Mouse (Mus musculus): ENCODE results near the gene Gm9936. TPM values are rescaled to one million over a fixed set of nuclear protein-coding genes. Genes with fewer than 3 reads are reported as not detected.
"Not testable (repeated sequence)": the region's sequence is repeated elsewhere in the genome, so short reads cannot be mapped to it uniquely, and the experiment has no call there.

Gene Gm9936
- polyA plus RNA-seq (2012; ENCODE audit: insufficient read depth, insufficient read length, missing spikeins), result not detected in 2 replicates

GRCm38 (mm10) chr5:114858582-114858981 is at the start of gene Gm9936:
Gene Gm9936 (minus strand): TSS chr5:114858682.
- Histone ChIP-seq H3K27ac (ENCODE audit: insufficient read depth, low read depth, low read length) (no peak within 1 kb of the TSS), H3K4me3 (ENCODE audit: insufficient read depth, low read length) (no peak within 1 kb of the TSS), H3K4me1 (ENCODE audit: control insufficient read depth, insufficient read depth, low read length) (peaks cover 25% of the 10 kb centered on the region)
- TF ChIP-seq POLR2A (IDR thresholded peaks at IDR 0.05; ENCODE audit: borderline replicate concordance, low read depth, low read length), result no peak
- no peak for TF ChIP-seq CTCF (IDR thresholded peaks at IDR 0.05; ENCODE audit: low read depth, low read length)

- Histone ChIP-seq H3K27ac (ENCODE audit: insufficient read depth, low read depth, low read length) (no peak overlapping the region), H3K4me1 (ENCODE audit: control insufficient read depth, insufficient read depth, low read length) (no peaks in the 10 kb centered on the region), H3K4me3 (ENCODE audit: insufficient read depth, low read length) (no peak overlapping the region)
- TF ChIP-seq POLR2A (IDR thresholded peaks at IDR 0.05; ENCODE audit: borderline replicate concordance, low read depth, low read length), result no peak
- peak; percentile 60 for TF ChIP-seq CTCF (IDR thresholded peaks at IDR 0.05; ENCODE audit: low read depth, low read length)
Measured at GRCm38 (mm10) chr5:114902413-114902812, 43.9 kb upstream of the Gm9936 start.

GRCm38 (mm10) chr5:114898857-114899256 is 40.4 kb upstream of the Gm9936 start:
- Histone ChIP-seq H3K4me3 (ENCODE audit: insufficient read depth, low read length) (no peak overlapping the region), H3K27ac (ENCODE audit: insufficient read depth, low read depth, low read length) (no peak overlapping the region), H3K4me1 (ENCODE audit: control insufficient read depth, insufficient read depth, low read length) (no peaks in the 10 kb centered on the region)
- TF ChIP-seq POLR2A (IDR thresholded peaks at IDR 0.05; ENCODE audit: borderline replicate concordance, low read depth, low read length) (no peak), CTCF (IDR thresholded peaks at IDR 0.05; ENCODE audit: low read depth, low read length) (no peak)

- no peak overlapping the region for H3K27ac ChIP-seq (ENCODE audit: insufficient read depth, low read depth, low read length)
- no peaks in the 10 kb centered on the region for H3K4me1 ChIP-seq (ENCODE audit: control insufficient read depth, insufficient read depth, low read length)
- peak overlapping the region; percentile 54 for H3K4me3 ChIP-seq (ENCODE audit: insufficient read depth, low read length)
- TF ChIP-seq POLR2A (IDR thresholded peaks at IDR 0.05; ENCODE audit: borderline replicate concordance, low read depth, low read length) (no peak), CTCF (IDR thresholded peaks at IDR 0.05; ENCODE audit: low read depth, low read length) (no peak)
Measured at GRCm38 (mm10) chr5:114897374-114897793, 38.9 kb upstream of the Gm9936 start.

GRCm38 (mm10) chr5:114896688-114897373 is 38.3 kb upstream of the Gm9936 start, which contains the start of gene Oasl2:
Gene Oasl2 (plus strand): TSS chr5:114896936.
- H3K27ac ChIP-seq (ENCODE audit: insufficient read depth, low read depth, low read length), result no peak within 1 kb of the TSS
- H3K4me1 ChIP-seq (ENCODE audit: control insufficient read depth, insufficient read depth, low read length), result no peaks in the 10 kb centered on the region
- peak within 1 kb of the TSS; percentile 54 for H3K4me3 ChIP-seq (ENCODE audit: insufficient read depth, low read length)
- no peak for TF ChIP-seq POLR2A (IDR thresholded peaks at IDR 0.05; ENCODE audit: borderline replicate concordance, low read depth, low read length)
- TF ChIP-seq CTCF (IDR thresholded peaks at IDR 0.05; ENCODE audit: low read depth, low read length), result no peak

GRCm38 (mm10) chr5:114895542-114895941 is 37.1 kb upstream of the Gm9936 start:
- Histone ChIP-seq H3K4me1 (ENCODE audit: control insufficient read depth, insufficient read depth, low read length) (no peaks in the 10 kb centered on the region), H3K4me3 (ENCODE audit: insufficient read depth, low read length) (no peak overlapping the region), H3K27ac (ENCODE audit: insufficient read depth, low read depth, low read length) (no peak overlapping the region)
- TF ChIP-seq CTCF (IDR thresholded peaks at IDR 0.05; ENCODE audit: low read depth, low read length) (no peak), POLR2A (IDR thresholded peaks at IDR 0.05; ENCODE audit: borderline replicate concordance, low read depth, low read length) (no peak)

GRCm38 (mm10) chr5:114888995-114889394 is 30.5 kb upstream of the Gm9936 start:
- TF ChIP-seq POLR2A (IDR thresholded peaks at IDR 0.05; ENCODE audit: borderline replicate concordance, low read depth, low read length) (no peak), CTCF (IDR thresholded peaks at IDR 0.05; ENCODE audit: low read depth, low read length) (no peak)
- no peak overlapping the region for H3K4me3 ChIP-seq (ENCODE audit: insufficient read depth, low read length)
- no peaks in the 10 kb centered on the region for H3K4me1 ChIP-seq (ENCODE audit: control insufficient read depth, insufficient read depth, low read length)
- no peak overlapping the region for H3K27ac ChIP-seq (ENCODE audit: insufficient read depth, low read depth, low read length)

- TF ChIP-seq CTCF (IDR thresholded peaks at IDR 0.05; ENCODE audit: low read depth, low read length) (no peak), POLR2A (IDR thresholded peaks at IDR 0.05; ENCODE audit: borderline replicate concordance, low read depth, low read length) (no peak)
- H3K27ac ChIP-seq (ENCODE audit: insufficient read depth, low read depth, low read length), result no peak overlapping the region
- H3K4me3 ChIP-seq (ENCODE audit: insufficient read depth, low read length), result no peak overlapping the region
- no peaks in the 10 kb centered on the region for H3K4me1 ChIP-seq (ENCODE audit: control insufficient read depth, insufficient read depth, low read length)
Measured at GRCm38 (mm10) chr5:114886801-114887200, 28.3 kb upstream of the Gm9936 start.

GRCm38 (mm10) chr5:114883022-114883421 is 24.5 kb upstream of the Gm9936 start:
- TF ChIP-seq POLR2A (IDR thresholded peaks at IDR 0.05; ENCODE audit: borderline replicate concordance, low read depth, low read length) (no peak), CTCF (IDR thresholded peaks at IDR 0.05; ENCODE audit: low read depth, low read length) (no peak)
- H3K27ac ChIP-seq (ENCODE audit: insufficient read depth, low read depth, low read length), result no peak overlapping the region
- H3K4me3 ChIP-seq (ENCODE audit: insufficient read depth, low read length), result no peak overlapping the region
- no peaks in the 10 kb centered on the region for H3K4me1 ChIP-seq (ENCODE audit: control insufficient read depth, insufficient read depth, low read length)

GRCm38 (mm10) chr5:114882319-114882718 is 23.8 kb upstream of the Gm9936 start:
- H3K4me1 ChIP-seq (ENCODE audit: control insufficient read depth, insufficient read depth, low read length); H3K4me3 ChIP-seq (ENCODE audit: insufficient read depth, low read length); H3K27ac ChIP-seq (ENCODE audit: insufficient read depth, low read depth, low read length): not testable (repeated sequence)

Data from bone marrow macrophage, adult 2 months (primary cell).